Mouse (Mus musculus) cerebellum, adult 11 months (tissue): ENCODE measurements around the gene Rbm4b.
"Not testable (repeated sequence)": the region's sequence is repeated elsewhere in the genome, so short reads cannot be mapped to it uniquely, and the experiment has no call there.

ENCODE experiments used
- DNase-seq: peaks from one replicate; pipeline ENCODE4 v3.0.0; 2022

Rbm4b gene

DNA sequence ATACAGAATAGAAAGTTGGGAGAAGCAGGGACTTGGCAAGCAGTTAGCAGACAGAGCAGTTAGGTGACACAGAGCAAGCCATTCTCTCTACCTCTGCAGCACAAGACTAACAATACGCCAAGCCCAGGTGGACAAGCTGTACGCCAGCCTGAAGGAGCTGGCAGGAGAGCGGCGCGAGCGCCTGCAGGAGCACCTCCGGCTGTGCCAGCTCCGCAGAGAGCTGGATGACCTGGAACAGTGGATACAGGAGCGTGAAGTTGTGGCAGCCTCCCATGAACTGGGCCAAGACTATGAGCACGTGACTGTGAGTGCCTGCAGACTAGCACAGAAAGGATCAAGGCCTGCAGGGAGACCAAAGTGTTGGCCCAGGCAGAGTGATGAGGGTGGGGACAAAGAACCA, 10.6 kb upstream of the Rbm4b start:
- peak; percentile 63 for DNase-seq

- peak; percentile 78 for DNase-seq
Observed at GRCm38 (mm10) chr19:4746611-4747010, 9.7 kb upstream of the Rbm4b start.

DNA sequence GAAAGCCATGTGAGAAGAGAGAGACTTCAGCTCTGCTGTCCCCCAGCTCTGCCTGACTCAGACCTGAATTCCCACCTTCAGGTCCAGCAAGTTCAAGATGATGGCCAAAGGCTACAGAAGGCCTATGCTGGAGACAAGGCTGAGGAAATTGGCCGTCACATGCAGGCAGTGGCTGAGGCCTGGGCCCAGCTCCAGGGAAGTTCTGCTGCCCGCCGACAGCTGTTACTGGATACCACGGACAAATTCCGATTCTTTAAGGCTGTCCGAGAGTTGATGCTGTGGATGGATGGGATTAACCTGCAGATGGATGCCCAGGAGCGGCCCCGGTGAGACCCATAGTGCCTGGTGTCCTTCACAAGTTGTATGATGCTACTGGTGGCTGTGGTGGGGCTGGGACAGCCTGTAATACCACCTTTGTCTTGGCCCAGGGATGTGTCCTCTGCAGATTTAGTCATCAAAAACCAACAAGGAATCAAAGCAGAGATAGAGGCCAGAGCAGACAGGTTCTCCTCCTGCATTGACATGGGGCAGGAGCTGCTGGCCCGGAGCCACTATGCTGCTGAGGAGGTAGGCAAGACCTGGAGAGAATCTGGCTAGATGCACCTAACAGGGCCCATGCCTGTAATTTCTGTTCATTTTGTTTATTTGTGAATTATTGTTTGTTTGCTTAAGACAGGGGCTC, 8.5 kb upstream of the Rbm4b start:
- DNase-seq: no peak

GRCm38 (mm10) chr19:4748493-4748892, 7.8 kb upstream of the Rbm4b start:
- no peak for DNase-seq

GRCm38 (mm10) chr19:4749975-4750374, 6.3 kb upstream of the Rbm4b start:
- DNase-seq: no peak

- DNase-seq: peak; percentile 87
Observed at GRCm38 (mm10) chr19:4755565-4756192, 618 bp upstream of the Rbm4b start.

DNA sequence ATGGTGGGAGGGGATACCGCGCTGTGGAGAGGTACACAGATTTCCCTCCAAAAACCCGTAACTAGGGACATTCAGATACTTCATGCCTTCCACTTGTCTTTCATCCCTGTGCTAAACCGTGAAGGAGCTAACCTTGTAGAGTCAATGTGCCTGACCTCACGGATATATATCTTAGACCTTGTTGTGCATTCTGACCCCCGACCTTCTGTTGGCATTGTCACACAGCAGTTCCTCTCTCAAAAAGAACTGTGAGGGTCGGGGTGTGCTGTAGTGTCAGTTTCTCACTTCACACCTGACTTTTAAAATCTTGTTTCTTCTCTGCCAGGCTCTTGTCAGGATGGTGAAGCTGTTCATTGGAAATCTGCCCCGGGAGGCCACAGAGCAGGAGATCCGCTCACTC, 624 bp downstream of the Rbm4b start:
- no peak for DNase-seq

- not testable (repeated sequence) for DNase-seq
Observed at GRCm38 (mm10) chr19:4760544-4760943, 4.2 kb downstream of the Rbm4b start.

- no peak for DNase-seq
Observed at GRCm38 (mm10) chr19:4762876-4763275, 6.6 kb downstream of the Rbm4b start.

GRCm38 (mm10) chr19:4767507-4768148, 11.3 kb downstream of the Rbm4b start:
- no peak for DNase-seq

GRCm38 (mm10) chr19:4772785-4773184, 16.5 kb downstream of the Rbm4b start:
- no peak for DNase-seq

GRCm38 (mm10) chr19:4782891-4783290, 26.6 kb downstream of the Rbm4b start:
- DNase-seq: no peak

DNA sequence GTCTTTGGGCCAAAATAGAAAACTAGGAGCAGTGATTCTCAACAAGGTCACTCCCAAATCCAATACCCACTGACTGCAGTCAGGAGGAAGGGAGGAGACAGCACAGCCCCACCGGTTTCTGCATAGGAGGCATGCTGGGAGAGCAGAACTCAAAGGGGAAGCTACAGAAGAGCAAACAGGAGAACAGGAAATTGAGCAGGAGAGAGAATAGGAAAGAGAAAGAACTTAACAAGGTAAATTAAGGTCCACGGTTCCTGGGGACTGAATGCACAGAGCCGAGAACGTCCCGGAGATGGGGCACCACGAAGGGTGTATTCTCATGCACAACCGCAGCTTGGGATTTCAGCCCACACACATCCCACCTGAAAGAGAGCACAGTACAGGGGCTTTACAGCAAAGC, 28.9 kb downstream of the Rbm4b start:
- no peak for DNase-seq

DNA sequence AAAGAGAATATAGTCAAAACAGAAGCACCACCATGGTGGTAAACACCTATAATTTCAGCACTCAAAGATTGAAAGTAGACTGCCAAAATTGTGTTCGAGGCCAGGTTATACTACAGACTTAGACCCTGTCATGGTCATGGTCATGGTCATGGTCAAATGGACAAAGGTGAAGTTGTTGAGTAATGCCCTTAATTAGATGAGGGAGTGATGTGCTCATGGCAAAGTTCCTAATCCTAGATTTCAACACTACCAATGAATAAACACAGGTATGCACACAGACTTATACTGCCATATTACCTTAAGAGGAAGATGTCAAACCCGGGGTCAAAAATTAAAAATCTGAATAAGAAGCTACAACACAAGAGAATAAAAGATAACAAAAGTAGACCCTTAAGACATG, 30.0 kb downstream of the Rbm4b start:
- DNase-seq: no peak

DNA sequence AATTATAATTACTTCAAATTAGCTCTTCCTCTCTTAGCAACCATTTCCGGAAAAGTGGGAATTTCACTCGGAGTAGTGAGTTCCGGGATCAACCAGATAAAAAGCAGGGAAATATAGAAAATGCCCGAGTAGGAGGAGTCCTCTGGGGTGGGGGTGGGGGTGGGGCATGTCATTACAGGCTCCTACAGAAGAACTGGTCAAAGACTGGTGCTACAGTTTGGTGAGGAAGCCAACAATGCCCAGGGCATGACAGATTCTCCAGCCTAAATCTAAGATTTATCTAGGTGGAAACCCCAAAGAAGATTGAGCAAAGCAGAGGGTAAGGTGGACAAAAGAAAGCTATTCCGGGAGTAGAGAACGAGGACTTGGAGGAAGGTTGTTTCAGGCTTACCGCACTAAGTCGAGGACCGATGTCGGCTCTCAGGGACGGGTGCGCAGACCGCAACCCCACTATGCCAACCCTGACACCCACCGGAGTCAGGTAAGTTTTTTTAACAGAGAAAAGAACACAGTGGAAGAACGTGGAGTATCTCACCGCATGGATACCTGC, 37.1 kb downstream of the Rbm4b start:
- no peak for DNase-seq

- peak; percentile 97 for DNase-seq
Observed at GRCm38 (mm10) chr19:4793831-4794422, 37.6 kb downstream of the Rbm4b start, which contains the start of gene Rbm4. TSS of gene Rbm4 (minus strand) at chr19:4793901.

- DNase-seq: no peak
Observed at GRCm38 (mm10) chr19:4795929-4796328, 39.6 kb downstream of the Rbm4b start.

GRCm38 (mm10) chr19:4797846-4798245, 41.5 kb downstream of the Rbm4b start:
- no peak for DNase-seq

DNA sequence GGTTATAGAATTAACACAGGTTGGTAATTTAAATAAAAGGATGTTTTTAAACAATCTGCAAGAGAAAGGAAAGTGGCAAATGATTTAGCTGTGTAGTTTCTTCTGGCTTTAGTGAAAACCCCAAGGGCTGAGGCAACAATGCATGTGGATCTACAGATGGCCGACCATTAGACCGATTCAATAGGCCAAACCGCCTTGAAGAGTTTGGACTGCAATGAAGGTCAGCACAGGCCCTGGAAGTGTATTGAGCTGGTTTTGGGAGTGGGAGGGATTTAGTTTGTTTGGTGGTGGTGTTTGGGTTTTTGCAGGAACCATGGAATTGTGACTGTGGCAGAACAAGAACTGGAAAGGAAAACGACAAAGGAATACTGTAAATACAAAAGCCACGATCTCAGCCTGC, 42.8 kb downstream of the Rbm4b start:
- no peak for DNase-seq

DNA sequence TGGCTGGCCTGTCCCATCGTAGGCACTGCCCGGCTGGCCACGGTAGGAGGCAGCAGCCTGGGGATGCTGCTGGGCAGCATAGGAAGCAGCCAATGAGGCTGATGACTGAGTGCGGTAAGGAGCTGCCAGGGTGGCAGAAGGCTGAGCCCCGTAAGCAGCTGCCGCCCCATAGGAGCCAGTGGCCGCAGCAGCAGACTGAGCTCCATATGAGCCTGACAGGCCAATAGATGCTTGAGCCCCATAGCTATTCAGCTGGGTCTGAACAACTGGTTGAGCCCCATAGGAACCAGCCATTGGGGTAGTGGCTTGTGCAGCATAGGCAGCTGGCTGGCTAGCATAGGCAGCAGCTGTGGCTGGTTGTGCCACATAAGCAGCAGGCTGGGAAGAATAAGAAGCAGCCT, 46.4 kb downstream of the Rbm4b start:
- DNase-seq: peak; percentile 43

GRCm38 (mm10) chr19:4803283-4803682, 47.0 kb downstream of the Rbm4b start:
- no peak for DNase-seq

GRCm38 (mm10) chr19:4810309-4810708, 54.0 kb downstream of the Rbm4b start:
- DNase-seq: no peak

DNA sequence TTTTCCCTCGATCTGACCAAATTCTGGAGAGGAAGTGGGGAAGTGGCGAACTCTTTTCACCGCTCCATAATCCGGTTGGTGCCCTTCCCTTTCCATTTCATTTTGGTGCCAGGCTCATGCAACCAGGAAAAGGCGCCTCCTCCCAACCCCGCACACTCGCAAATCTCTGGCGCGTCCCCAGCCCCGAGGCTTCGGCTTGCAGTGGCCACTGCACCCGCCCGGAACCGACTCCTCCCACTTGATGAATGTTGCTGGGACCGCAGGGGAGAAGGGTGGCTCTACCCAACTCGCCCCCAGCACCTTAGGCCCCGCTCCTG, 54.4 kb downstream of the Rbm4b start:
- DNase-seq: no peak
